Mouse (Mus musculus) adrenal gland, postnatal 10 days (tissue): ENCODE results near the gene Gm10320. TPM values are rescaled to one million over a fixed set of nuclear protein-coding genes. Genes with fewer than 3 reads are reported as not detected.

Source experiments
- DNase-seq: peaks from one replicate; pipeline ENCODE4 v3.0.0; 2021; ENCODE audit warnings: mixed read lengths
- long read RNA-seq, 2 experiments: library from polyadenylated mRNA; stranded (forward); transcript quantifications; one replicate each; pipeline ENCODE4 v2.0.0; 2021
- total RNA-seq, 2 experiments: library from RNA; stranded (reverse); gene quantifications; 2 replicates each; pipeline ENCODE4 v1.2.3; 2021

The Gm10320 gene
- under 1 TPM in 1 of 2 experiments, not detected in 1; 0.75 TPM for total RNA-seq
- long read RNA-seq, experiment 1, result 0 reads
- long read RNA-seq, experiment 2, result 0 reads

DNA sequence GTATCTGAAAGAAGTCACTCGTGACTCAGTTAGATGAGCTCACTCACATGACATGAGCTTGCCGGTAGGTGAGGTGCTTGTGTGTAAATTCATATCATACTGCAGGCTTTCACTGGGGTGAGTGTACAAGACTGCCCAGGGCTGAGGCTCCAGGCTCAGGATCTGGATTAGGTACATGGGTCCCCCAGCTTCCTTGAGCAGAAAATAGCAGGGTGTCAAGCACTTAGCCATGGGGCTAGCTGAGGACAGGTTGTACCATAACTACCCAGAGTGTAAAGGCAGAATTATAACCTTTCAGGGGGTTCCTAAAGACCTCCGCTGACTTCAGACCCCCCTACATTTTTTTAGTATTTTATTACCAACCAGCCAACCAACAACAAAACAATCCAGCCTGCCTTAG lies at the start of gene Gm10320:
Gene Gm10320, minus strand, starts transcription at position 93 of the 400 bp plus-strand sequence.
- DNase-seq, result no peak

DNA sequence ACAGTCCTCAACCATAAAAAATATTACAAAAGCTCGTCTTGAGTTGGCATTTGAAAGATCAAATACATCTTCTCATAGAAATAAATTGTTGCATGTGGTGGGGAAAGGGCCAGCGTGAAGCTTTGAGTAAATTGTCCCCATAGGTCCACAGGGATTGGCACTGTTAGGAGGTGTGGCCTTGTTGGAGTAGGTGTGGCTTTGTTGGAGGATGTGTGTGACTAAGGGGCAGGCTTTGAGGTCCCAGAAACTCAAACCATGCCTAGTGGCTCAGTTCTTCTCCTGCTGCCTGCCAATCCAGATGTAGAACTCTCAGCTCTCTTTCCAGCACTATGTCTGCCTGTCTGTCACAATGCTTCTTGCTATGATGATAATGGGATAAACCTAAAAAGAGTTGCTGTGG lies 49.8 kb upstream of the Gm10320 start:
- DNase-seq, result no peak

DNA sequence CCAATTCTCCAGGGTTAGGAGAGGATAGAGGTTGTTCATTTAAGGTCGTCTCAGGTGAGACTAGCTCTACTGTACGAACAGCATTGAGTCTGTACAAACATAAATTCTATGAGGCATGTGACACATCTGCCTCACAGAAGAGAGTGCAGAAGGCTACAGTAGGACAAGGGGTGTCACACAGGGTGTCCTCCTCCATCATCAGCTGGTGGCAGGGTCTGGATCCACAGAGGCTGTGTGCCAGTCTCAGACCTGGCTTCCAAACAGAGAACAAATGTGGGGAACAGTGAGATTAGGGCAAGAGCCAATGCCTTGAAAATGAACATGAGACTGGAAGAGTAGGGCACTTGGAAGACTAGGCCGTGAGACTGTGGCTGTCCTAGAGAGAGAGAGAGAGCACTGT lies 48.4 kb upstream of the Gm10320 start:
- DNase-seq, result no peak

DNA sequence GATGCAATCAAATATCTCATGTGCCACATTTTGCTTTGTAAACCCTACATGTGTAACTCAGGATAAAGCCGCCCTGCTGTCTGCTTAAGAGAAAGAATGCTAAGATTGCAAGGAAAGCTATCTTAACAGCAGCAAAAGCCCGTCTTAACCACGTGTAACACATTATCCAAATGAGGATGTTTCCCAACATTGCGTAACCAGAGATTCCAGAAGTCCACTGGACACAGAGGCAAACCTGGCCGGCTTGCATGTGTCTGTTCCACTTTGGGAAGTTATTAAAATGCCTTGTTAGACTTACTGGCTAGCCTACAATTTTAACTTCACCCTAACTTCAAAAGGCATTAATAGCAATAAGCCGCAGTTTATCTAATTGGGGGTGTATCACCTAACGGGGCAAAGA lies 47.5 kb upstream of the Gm10320 start:
- no peak for DNase-seq

DNA sequence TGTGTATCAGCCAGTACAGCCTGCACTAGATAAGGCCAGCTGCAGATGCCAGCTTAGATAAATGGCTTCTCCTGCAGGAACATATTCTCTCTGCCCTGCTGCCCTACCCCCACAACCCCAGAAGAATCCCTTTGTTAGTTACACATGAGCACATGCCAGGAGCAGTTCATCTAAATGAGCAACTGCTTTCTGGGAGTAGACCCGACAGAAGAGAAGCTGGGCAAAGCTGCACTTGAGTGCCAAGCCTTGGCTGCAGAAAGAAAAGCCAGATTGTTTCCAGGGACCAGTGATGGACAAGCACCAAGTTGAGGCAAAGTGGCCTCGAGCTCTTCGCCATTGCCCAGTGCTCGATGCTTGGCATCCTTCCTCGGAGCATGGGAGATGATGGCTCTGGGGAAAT lies 46.8 kb upstream of the Gm10320 start:
- no peak for DNase-seq

DNA sequence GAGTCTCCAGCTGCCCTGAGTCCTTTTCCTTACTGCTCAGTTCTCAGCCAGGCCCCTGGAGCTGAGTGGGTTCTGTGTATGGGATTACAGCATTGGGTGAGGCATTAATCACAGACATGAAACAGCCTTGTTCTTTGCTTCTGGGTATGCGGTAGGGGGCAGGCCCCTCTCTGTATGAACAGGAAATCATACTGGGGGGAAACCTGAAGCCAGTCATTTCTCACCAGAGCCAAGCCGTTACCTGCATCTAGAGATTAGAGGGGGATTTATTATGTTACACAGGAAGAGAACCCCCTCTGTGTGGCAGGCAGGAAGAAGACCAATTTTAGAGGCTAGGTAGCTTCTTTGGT lies 43.1 kb upstream of the Gm10320 start:
- no peak for DNase-seq

DNA sequence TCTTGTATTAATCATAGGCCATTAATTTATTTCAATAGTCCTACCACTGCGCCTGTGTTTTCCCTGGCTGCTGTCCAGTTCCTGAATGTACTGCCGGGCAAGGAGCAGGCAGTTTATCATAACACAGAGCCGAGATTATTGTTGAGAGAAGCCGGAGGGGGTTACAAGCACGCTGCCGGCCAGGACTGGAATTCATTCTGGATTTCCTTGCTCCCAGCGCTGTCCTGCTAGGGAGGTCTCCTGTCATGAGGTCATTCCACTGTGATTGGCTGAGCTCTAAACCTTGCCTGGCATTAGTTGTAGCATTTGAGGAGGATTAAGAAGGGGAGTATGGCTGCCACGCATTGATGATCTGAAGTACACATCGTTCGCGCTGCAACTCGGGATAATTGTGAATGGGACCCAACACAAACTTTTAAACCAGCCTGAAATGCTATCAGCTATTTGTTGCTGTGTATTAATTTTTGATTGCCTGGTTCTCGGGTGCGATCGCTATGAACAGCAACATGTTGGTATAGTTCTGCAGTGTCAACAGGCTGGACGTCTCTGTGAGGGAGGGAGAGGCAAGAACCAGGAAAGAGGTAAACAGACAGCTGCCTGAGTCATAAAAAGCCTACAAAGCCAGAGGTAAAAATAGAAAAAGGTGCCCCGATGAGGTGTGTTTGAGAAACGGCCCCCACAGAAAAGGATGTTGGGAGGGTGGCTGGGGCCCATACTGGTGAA lies 42.5 kb upstream of the Gm10320 start:
- DNase-seq, result peak; percentile 80

DNA sequence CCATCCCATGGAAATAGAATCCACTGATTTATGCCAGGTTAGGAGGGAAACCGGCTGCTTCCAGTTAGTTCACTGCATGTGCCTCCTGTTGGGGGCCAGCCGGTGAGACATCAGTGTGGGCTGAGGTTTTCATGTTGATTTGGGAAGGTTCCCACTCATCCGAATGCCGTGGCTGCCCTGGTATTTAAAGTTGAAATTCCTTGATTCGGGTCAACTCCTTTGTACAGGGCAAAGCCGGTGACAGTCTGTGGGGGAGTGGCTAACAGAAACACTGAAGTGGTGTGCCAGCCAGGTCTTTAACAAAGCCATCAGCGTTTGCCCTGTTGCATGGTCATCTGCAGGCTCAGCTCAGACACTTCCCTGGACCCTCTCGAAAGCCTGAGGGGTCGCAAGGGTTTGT lies 41.6 kb upstream of the Gm10320 start:
- DNase-seq, result no peak

DNA sequence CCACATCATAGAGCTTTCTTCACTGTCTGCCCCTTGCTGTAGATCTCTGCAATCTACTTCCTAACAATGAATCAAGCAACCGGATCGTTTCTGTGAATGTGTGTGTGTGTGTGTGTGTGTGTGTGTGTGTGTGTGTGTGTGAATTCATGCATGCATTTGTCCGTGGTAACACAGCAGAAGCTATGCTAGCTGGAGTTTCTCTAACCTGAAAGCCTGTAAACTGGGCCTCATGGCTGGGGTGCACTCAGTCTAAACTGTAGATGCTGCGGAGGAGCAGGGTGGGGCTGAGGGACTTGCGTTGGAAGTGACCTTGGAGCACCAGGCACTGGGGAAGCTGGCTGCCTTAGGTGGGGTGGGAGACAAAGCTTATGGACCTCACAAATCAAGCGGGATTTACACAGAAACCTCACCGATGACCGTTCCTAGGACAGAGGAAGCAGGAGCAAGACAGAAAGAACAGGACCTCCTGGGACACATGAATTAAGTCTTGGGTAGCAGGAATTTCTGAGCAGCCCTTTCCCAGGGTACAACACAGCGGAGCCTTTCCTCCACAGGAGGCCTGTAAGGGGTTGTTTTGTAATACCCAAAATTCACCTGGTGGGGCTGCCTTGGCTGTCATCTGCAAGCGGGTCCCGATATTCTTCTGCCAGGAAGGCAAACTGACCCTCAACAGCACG lies 41.0 kb upstream of the Gm10320 start:
- DNase-seq, result no peak

DNA sequence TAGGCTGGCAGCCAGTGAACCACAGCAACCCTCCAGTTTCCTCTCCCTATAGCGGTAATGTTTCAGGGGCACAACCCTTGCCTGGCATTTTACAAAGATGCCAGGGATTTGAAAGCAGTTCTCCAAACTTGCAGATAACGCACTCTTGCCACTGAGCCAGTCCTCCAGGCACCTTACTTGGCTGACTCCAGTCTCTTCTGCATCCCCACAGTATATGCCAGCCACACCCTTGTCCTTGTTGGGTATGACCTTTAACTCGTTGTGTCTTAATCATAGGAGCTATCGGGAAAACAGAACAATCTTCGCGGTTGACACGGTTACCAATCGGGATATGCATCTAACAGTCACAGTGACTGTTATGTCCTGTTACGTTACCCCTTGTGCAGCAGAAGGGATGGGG lies 40.2 kb upstream of the Gm10320 start:
- no peak for DNase-seq

DNA sequence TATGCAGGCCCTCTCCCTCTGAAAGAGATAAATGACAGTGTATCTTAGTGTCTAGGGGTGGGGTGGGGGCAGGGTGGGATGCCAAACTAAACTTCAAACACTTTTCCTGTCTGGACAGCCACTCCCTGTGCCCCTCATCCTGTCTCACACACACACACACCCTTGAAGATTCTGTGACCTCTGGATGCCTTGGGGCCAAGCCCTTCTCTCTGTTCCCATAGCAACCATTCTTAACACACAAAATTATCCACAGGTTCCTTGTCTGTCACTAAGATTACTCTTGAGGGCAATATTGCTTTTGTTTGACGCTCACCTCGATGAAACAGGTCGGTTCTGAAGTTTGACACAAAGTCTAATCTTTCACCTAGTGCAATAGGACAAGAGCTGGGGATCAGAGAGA lies 39.5 kb upstream of the Gm10320 start:
- no peak for DNase-seq

DNA sequence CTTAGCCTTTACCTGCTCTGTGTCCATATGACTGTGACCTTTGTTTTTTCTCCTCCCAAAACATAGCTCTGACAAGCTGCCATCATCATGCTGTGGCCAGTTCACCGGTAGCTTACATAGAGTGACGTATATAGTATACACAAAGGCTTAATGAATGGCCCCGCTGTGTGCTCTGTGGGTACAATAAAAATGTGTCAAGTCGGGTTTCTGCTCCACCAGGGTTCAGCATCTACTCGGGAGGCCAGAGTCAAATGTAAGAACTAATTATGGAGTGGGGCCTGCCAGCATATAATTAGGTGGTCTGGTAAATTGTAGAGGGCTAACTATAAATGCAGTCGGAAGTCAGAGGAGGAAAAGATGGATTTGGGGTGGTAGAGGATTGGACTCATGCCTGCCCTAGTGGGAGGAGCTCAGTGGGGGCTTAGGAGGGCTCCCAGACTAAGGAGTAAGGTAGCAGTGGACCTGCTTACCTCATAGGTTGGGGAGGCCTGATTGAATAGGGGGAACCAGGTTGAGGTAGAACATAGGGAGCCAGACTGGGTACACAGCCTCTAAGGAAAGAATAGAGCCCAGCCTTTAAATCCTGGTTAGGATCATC lies 32.0 kb upstream of the Gm10320 start:
- no peak for DNase-seq

DNA sequence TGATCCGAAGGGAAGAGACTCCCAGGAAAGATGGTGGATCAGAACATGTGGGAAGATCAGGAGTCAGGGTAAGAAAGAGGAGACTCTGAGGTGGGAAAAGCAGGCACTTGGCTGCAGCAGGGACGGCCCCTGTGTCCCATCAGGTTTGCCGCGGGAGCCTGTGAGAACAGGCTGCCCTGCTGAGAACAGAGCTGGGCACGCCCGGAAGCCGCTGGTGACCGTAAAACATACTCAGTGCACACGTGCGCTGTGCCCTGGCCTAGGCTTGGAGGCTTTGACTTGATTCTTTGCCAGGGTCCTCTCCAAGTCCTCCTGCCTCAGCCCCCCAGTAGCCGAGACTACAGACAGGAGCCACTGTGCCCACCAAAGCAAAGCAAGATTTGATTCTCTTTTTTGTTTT lies 26.5 kb upstream of the Gm10320 start:
- no peak for DNase-seq

DNA sequence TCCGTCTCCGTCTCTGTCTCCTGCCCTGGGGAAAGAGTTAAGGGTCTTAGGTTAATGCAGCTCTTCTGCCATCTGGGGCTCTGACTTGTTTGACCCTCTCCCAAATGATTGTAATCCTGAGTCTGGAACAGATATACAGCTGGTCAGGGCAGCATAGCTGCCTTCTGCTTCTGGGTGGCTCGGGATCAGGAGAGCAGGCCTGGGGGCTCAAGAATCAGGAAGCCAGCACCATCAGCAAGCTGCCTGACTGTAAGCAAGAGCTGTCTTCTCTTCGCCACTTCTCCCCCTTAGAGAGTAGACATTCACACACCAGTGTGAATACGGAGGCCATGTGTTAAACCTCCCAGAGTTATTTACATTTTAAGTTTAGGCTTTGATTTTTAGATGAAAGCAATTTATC lies 25.9 kb upstream of the Gm10320 start:
- DNase-seq, result no peak

DNA sequence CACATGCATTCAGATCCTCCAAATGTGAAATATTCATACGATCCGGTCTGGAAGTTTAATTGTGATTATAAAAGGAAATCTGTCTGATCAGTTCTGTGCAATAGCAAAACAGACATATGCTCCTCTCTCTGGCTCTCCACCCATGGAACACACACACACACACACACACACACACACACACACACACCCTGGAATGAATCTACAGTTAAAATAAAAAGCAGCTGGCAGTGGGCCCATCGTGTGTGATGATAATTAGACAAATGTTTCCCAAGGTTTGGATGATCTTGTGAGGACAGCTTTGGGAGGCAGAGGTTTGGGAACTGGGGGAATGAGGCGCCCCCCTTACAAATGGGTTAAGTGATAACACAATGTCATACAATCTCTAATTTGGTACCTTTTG lies 25.2 kb upstream of the Gm10320 start:
- no peak for DNase-seq

DNA sequence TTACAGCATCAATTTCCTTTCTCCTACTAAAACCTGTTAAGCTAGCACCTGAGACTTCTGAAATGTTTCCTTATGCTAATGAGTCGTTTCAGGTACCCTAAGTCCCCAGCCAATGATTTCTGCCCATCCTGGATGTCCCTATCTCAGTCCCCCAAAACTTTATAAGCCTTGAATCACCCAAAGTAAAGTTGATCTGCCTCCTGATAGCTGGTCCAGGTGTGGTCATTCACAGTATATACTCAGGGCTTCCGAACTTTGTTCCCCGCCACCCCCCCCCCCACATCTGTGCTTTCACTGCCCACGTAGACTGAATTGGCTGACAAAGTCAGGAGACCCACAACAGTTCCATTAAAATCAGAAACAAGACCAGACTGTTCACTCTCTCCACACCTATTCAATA lies 20.3 kb upstream of the Gm10320 start:
- no peak for DNase-seq

DNA sequence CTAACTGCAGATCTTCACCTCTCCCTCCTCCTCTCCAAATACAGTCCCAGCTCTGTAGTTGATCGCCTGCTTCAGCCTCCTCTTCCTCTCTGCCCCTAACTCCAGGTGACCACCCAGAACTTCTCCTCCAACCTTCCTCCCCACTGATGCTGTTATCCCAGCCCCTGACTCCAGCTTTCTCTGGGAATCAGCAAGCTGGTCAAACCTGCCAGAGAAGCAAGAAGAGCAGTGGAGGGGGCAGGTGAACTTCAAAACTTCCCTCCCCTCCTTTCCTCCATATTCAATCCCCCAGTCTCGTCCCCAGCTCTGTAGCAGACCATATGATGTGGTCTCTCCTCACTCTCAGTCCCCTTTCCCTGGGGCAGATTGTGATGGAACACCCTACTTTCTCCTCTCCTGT lies 15.9 kb upstream of the Gm10320 start:
- DNase-seq, result no peak

DNA sequence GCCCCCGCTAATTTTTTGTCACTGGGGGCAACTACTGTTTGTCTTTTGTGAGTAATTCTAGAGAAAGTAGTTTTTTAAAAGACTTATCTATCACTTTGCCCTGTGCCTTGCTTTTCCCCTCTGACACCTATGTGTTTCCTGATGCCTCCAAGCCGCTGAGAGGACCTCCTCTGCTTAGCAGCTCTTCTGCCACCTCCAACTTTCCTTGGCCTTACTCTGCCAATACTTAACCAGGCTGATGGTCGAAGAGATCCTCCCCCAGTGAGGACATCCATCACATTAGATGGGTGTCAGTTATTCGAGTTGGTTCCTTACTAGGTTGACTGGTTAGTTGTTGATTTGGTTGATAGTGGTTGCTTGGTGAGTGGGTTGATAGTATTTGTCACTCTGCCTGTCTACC lies 14.7 kb upstream of the Gm10320 start:
- DNase-seq, result no peak

DNA sequence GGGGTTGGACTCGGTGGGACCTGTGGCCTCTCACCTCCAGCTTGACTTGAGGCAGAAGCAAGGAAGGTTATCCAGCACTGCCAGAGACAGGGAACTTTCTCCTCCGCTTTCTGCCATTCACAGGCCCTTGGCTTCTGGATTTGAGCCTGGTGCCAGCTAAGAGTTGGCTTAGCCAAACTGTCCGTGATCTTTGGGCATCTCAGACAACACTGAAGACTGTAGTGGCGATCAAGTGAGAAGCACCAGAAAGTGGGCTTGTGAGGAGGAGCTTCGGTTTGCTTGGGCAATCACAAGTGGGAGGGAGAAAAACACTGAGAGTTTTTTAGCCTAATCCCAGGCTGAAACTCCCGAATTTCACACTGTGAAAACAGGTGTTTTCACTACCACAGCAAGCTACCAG lies 14.2 kb upstream of the Gm10320 start:
- DNase-seq, result no peak

DNA sequence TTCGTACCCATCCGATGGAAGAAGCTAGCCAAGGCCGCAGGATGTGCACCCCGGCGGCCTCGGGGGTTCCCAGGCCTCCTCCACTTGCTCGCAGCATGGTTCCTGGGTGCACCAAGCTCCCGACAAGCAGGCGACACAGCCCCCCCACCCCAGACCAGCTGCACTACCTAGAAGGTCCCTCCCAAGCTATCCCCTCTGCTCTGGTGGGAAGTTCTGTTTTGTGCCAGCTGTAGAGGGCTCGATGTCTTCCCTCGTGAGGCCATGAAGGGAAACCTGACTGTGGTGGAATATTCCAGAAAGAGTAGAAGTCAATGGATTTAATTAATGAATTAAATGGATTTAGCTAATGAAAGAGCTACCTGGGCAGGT lies 13.7 kb upstream of the Gm10320 start:
- DNase-seq, result no peak

DNA sequence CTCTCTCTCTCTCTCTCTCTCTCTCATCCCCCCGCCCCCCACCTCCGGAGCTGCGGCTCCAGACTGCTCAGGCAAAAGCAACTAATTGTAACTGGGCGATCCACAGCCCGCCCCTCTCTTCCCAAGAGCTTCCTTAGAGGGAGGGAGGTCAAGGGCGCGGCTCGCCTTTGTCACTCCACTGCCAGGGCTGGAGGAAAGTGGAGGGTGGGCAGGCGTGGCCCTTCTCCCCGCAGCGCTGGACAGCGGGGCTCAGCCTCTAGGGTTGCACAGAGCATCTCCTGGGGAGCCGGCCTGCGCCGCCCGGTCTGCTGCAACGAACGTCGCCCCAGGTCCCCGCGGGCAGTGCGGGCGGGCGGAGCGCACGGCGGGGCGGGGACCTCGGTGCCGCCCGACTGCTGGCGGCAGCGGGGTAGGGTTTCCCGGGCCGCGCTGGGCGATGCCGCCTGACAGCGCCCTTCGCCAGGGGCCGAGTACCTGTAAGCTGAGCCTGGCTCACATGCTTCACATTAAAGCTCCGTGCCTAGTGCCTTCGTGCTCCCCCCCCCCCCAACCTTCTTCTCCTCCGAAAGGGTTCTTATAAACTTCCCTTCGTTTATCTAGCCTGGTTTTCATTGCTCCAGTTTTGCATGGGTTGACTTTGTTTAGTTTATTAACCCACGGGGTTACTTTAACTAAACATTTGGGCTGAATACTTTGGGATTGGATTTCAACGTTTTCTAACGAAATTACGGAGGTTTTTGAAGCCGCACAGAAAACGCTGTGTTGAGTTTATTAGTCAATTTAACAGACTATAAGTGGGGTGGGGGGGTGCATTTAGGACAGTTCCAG lies 13.1 kb upstream of the Gm10320 start:
- peak; percentile 31 for DNase-seq

DNA sequence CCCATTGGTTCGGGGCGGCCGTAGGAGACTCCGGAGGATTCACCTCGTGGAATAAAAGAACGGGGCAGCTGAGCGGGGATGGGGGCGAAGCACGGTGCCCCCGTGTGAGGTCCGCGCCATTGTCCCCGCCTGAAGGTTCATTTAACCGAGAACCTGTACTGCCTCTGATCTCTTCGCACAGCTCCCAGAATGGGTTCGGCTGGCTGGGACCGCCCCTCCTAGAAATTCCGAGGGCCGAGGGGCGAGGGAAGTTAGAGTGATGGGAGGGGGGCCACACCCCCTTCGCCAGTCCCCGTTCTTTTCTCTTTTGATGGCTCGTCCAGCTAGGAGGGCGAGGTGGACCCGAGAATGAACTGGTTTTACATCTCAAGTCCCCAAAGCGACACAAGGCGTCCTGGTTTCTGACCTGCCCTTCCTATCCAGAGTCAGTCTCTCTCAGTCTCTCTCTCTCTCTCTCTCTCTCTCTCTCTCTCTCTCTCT lies 12.4 kb upstream of the Gm10320 start:
- no peak for DNase-seq

DNA sequence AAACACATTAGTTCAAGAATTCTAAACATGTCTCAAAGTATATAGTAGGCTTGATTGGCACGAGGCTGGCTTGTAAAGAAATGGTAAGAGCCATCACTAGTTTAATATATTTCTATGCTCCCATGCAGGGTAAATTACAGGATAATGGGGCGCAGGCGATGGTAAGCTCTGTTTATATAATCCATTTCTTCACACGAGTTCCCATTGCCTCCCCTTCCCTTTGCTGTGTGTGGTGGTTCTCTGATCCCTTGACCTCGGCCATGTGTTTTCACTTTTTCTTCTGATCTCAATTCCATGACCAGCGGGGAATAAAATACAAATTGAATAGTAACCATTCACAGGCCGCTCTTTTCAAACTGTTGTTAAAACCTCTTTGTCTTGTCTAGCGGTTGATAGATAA lies 11.8 kb upstream of the Gm10320 start:
- no peak for DNase-seq
